Mouse (Mus musculus) urinary bladder, adult 2 months (tissue): Measurements from ENCODE around the gene Clec2h. TPM values are rescaled to one million over a fixed set of nuclear protein-coding genes. Genes with fewer than 3 reads are reported as not detected.
"Not testable (repeated sequence)": the region's sequence is repeated elsewhere in the genome, so short reads cannot be mapped to it uniquely, and the experiment has no call there.

Source experiments
- DNase-seq: peaks from one replicate; pipeline ENCODE4 v3.0.0; 2022; ENCODE audit warnings: low spot score
- polyA plus RNA-seq: library from polyadenylated mRNA; depleted of rRNA; stranded (reverse); fragments of >200 nt; gene quantifications from 2 replicates; pipeline ENCODE4 v1.2.3, GENCODE M21; 2012; rRNA removed

Gene Clec2h
- not detected in 2 replicates for polyA plus RNA-seq

GRCm38 (mm10) chr6:128662206-128662605, at the start of gene Clec2h:
Gene Clec2h, plus strand, starts transcription at chr6:128662385.
- DNase-seq: no peak

- no peak for DNase-seq
Observed at GRCm38 (mm10) chr6:128622733-128623132, 39.5 kb upstream of the Clec2h start.

GRCm38 (mm10) chr6:128623433-128623832, 38.8 kb upstream of the Clec2h start, which contains the start of gene Klrb1a:
Gene Klrb1a, minus strand, starts transcription at chr6:128623533.
- DNase-seq: not testable (repeated sequence)

GRCm38 (mm10) chr6:128624425-128624824, 37.8 kb upstream of the Clec2h start:
- no peak for DNase-seq

GRCm38 (mm10) chr6:128625246-128625645, 36.9 kb upstream of the Clec2h start:
- DNase-seq: not testable (repeated sequence)

GRCm38 (mm10) chr6:128629771-128630739, 32.1 kb upstream of the Clec2h start:
- DNase-seq: not testable (repeated sequence)

GRCm38 (mm10) chr6:128630912-128631905, 31.0 kb upstream of the Clec2h start:
- not testable (repeated sequence) for DNase-seq

GRCm38 (mm10) chr6:128640673-128641072, 21.5 kb upstream of the Clec2h start:
- DNase-seq: no peak

GRCm38 (mm10) chr6:128641116-128641716, 21.0 kb upstream of the Clec2h start:
- DNase-seq: no peak

GRCm38 (mm10) chr6:128643999-128644398, 18.2 kb upstream of the Clec2h start:
- DNase-seq: no peak

- DNase-seq: not testable (repeated sequence)
Observed at GRCm38 (mm10) chr6:128644694-128645093, 17.5 kb upstream of the Clec2h start.

- DNase-seq: not testable (repeated sequence)
Observed at GRCm38 (mm10) chr6:128645708-128646107, 16.5 kb upstream of the Clec2h start.

- DNase-seq: no peak
Observed at GRCm38 (mm10) chr6:128649681-128650080, 12.5 kb upstream of the Clec2h start.

- no peak for DNase-seq
Observed at GRCm38 (mm10) chr6:128650187-128650586, 12.0 kb upstream of the Clec2h start.

GRCm38 (mm10) chr6:128650827-128651226, 11.4 kb upstream of the Clec2h start:
- DNase-seq: not testable (repeated sequence)

GRCm38 (mm10) chr6:128652938-128653337, 9.2 kb upstream of the Clec2h start:
- no peak for DNase-seq

- no peak for DNase-seq
Observed at GRCm38 (mm10) chr6:128661249-128661648, 936 bp upstream of the Clec2h start.

GRCm38 (mm10) chr6:128669936-128670335, 7.8 kb downstream of the Clec2h start:
- DNase-seq: no peak

GRCm38 (mm10) chr6:128679574-128679973, 17.4 kb downstream of the Clec2h start:
- DNase-seq: no peak

GRCm38 (mm10) chr6:128701691-128702090, 39.5 kb downstream of the Clec2h start:
- no peak for DNase-seq

GRCm38 (mm10) chr6:128722959-128723358, 60.8 kb downstream of the Clec2h start, which contains the start of gene Klrb1:
Gene Klrb1, minus strand, starts transcription at chr6:128723059.
- no peak for DNase-seq
